Mouse (Mus musculus) limb, embryonic 11.5 days (tissue): ENCODE results near the gene S100a14. TPM values are rescaled to one million over a fixed set of nuclear protein-coding genes. Genes with fewer than 3 reads are reported as not detected.
A peak's percentile ranks its signal among the peaks of the same experiment; 100 is the strongest.

ENCODE experiments used
- ATAC-seq: fragments of 200-750 bp; cut with Nextera tagmentation; 2 replicates; pipeline ENCODE4 v1.8.0; 2017; ENCODE audit warnings: low read depth; ENCODE audit not compliant: insufficient number of reproducible peaks, low FRiP score, low TSS enrichment
- DNase-seq: peaks from one replicate; pipeline ENCODE4 v3.0.0-alpha.2; 2015; ENCODE audit warnings: low spot score
- H3K27ac ChIP-seq: fragments of 300-500 bp; sonication (generic); replicated peaks from 2 replicates; pipeline ENCODE4 v1.5.1; 2014; ENCODE audit warnings: low read depth, mild to moderate bottlenecking, low read length
- H3K27me3 ChIP-seq: fragments of 300-500 bp; sonication (generic); 2 replicates; pipeline ENCODE4 v1.6.1; 2014; ENCODE audit warnings: mild to moderate bottlenecking, low read length, mixed read lengths; ENCODE audit not compliant: control insufficient read depth, insufficient read depth
- H3K36me3 ChIP-seq: fragments of 300-500 bp; sonication (generic); 2 replicates; pipeline ENCODE4 v1.6.1; 2014; ENCODE audit warnings: mild to moderate bottlenecking, low read length, moderate library complexity, mixed read lengths; ENCODE audit not compliant: control insufficient read depth, insufficient read depth
- H3K4me1 ChIP-seq: fragments of 300-500 bp; sonication (generic); 2 replicates; pipeline ENCODE4 v1.6.1; 2014; ENCODE audit warnings: low read length, mixed read lengths; ENCODE audit not compliant: control insufficient read depth, insufficient read depth
- H3K4me2 ChIP-seq: fragments of 300-500 bp; sonication (generic); 2 replicates; pipeline ENCODE4 v1.6.1; 2014; ENCODE audit warnings: low read depth, mild to moderate bottlenecking, moderate library complexity; ENCODE audit not compliant: severe bottlenecking
- H3K4me3 ChIP-seq: fragments of 300-500 bp; sonication (generic); 2 replicates; pipeline ENCODE4 v1.5.1; 2014; ENCODE audit warnings: low read depth, low read length
- H3K9ac ChIP-seq: fragments of 300-500 bp; sonication (generic); 2 replicates; pipeline ENCODE4 v1.6.1; 2014; ENCODE audit warnings: mild to moderate bottlenecking, low read length
- H3K9me3 ChIP-seq: fragments of 300-500 bp; sonication (generic); 2 replicates; pipeline ENCODE4 v1.6.1; 2016; ENCODE audit warnings: low read length; ENCODE audit not compliant: control insufficient read depth
- WGBS: fragments of 180-500 bp; shearing (Covaris S2); extraction: QIAGEN DNeasy Blood & Tissue Kit; methylation state at CpG from one replicate; pipeline ENCODE4 v1.1.7; 2014; 5-methylcytosine and 5-hydroxymethylcytosine counted together
- polyA plus RNA-seq: library from polyadenylated mRNA; unstranded; fragments of >200 nt; fragmentation: Nextera tagmentation; extraction: Ambion mirVana; gene quantifications from 2 replicates; pipeline ENCODE4 v1.2.1, GENCODE M21; 2014

The S100a14 gene
- polyA plus RNA-seq, 1 experiment from 2014 or later: not detected

DNA sequence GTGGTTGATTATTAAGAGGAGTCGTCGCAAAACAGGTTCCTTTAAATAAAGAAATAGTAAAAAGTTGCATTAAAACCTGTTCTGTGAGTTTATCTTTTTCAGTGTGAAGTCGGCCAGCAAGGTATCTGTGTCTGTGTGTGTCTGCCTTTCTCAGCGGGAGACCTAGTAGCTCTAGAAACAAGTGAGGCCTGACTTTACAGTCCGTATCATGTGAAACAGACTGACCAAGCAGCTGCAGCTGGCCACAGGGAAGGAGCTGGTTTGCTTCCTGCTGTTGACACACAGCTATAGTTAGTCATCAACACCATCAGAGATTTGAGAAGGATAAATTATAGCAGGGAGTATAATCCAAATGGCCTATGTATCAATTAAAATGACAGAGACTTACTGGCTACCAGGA is 5.1 kb downstream of the S100a14 start:
- 73% methylated on average over 5 of the region's 5 CpGs for WGBS
- H3K4me3 ChIP-seq: no peak overlapping the region
- H3K9me3 ChIP-seq: no peaks in the 10 kb centered on the region
- H3K4me1 ChIP-seq: no peaks in the 10 kb centered on the region
- no peak overlapping the region for H3K9ac ChIP-seq
- H3K27me3 ChIP-seq: no peaks in the 10 kb centered on the region
- no peak overlapping the region for H3K4me2 ChIP-seq
- H3K36me3 ChIP-seq: no peaks in the 10 kb centered on the region
- DNase-seq (no peak), ATAC-seq (no peak)
- no peak overlapping the region for H3K27ac ChIP-seq

DNA sequence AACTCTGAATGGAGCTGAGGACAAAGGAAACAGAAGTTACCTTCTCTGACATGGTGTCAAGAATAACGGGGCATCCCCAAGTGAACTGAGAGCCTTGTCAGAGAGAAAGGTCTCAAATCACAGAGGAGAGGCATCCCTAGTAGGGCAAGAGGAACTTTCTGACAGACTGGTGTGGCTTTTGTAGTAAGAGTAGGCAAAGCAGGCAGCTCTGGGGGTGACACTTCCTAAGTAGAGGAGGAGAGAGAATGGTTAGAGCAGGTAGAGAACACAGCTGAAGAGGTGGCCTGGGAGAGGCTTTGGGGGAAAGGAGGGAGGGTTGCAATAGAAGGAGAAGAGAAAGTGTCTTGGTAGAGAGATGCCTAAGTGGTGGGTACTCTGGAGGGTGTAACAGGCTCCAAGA is 8.8 kb downstream of the S100a14 start:
- ATAC-seq (no peak), DNase-seq (no peak)
- no peaks in the 10 kb centered on the region for H3K36me3 ChIP-seq
- H3K4me3 ChIP-seq: no peak overlapping the region
- no peaks in the 10 kb centered on the region for H3K9me3 ChIP-seq
- H3K27ac ChIP-seq: no peak overlapping the region
- WGBS: 62% methylated on average over 1 of the region's 1 CpGs
- no peak overlapping the region for H3K9ac ChIP-seq
- H3K27me3 ChIP-seq: no peaks in the 10 kb centered on the region
- no peak overlapping the region for H3K4me2 ChIP-seq
- H3K4me1 ChIP-seq: no peaks in the 10 kb centered on the region

DNA sequence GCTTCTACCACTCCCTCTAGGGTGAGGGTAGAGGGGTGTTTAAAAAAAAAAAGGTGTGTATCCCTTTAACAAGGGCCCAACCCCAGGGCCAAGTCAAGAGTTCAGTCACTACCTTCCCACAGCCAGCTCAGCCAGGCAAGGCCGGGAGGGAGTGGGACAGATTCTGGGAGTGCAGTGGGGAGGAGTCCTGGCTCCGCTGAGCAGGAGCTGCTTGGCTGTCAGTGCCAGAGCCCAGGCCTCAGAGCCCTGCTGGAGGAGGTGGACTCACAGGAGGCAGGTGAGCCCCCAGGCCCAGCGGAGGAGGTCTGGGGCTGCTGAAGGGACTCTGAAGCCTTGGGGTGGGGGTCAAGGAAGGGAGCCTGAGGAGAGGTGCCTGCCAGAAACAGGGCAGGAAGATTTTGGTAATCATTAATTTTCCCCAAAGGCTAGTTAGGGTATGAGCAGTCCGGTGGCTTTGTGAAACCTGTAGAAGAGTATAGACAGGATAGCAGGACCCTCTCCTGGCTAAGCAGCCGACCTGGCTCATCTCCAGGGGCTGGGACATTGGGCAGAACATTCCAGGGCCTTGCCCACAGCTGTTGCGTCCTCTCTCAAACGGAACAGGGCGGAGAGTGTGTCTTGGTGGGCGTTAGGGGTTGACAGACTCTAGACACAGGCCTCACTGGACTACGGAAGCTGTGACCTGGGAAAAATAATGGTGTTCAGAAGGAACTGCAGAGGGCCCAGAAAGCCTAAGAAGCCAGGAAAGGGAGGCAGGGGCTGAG is 10.7 kb downstream of the S100a14 start, which contains the start of gene S100a16:
S100a16 (plus strand) TSS at position 114 of the 764 bp plus-strand sequence.
- DNase-seq (no peak), ATAC-seq (no peak)
- 36% methylated on average over 10 of the region's 10 CpGs for WGBS
- H3K4me2 ChIP-seq: no peak within 1 kb of the TSS
- no peak within 1 kb of the TSS for H3K4me3 ChIP-seq
- no peak within 1 kb of the TSS for H3K9ac ChIP-seq
- no peaks in the 10 kb centered on the region for H3K4me1 ChIP-seq
- H3K27me3 ChIP-seq: no peaks in the 10 kb centered on the region
- no peaks in the 10 kb centered on the region for H3K9me3 ChIP-seq
- no peaks in the 10 kb centered on the region for H3K36me3 ChIP-seq
- no peak within 1 kb of the TSS for H3K27ac ChIP-seq

DNA sequence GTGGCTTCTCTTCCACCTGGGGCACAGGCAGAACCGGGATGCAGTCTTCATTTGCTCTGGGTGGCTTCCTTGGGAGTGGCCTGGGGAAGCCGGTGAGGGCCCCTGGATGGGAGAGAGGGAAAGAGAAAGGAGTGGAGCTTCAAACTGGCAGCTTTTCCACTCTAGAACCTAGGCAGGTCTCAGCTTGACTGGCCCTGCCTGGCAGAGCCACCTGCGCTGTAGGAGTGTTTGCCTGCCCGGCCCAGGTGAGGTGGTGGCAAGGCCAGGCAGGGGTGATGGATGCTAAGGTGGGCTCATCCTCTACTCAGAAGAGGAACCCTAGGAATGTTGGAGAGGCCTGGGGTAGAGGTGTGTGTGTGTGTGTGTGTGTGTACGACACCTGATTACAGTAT is 11.2 kb downstream of the S100a14 start:
- Histone ChIP-seq H3K9me3 (no peaks in the 10 kb centered on the region), H3K36me3 (no peaks in the 10 kb centered on the region), H3K4me3 (no peak overlapping the region), H3K4me1 (no peaks in the 10 kb centered on the region), H3K9ac (no peak overlapping the region), H3K27me3 (no peaks in the 10 kb centered on the region), H3K4me2 (no peak overlapping the region), H3K27ac (no peak overlapping the region)
- ATAC-seq (no peak), DNase-seq (no peak)
- WGBS: 65% methylated on average over 5 of the region's 5 CpGs

DNA sequence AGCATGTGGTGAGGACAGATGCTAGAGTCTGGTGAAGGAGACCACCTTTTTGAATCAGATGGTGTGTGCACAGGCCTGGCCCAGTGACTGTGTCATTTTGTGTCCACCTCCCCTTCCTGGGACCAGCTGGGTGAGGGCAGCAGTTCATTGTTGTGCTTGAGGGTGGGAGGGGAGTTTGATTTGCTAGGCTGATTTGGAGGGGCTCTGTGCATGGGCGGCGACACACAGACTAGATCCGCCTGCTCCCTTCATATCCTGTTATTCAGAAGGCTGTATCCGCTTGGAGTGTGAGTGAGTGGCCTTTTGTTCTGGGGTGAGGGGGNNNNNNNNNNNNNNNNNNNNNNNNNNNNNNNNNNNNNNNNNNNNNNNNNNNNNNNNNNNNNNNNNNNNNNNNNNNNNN is 14.2 kb downstream of the S100a14 start:
- no peak overlapping the region for H3K27ac ChIP-seq
- DNase-seq (no peak), ATAC-seq (peak; percentile 5; the same call in 1 of the 2 replicates)
- H3K9me3 ChIP-seq: no peaks in the 10 kb centered on the region
- no peaks in the 10 kb centered on the region for H3K27me3 ChIP-seq
- H3K4me2 ChIP-seq: no peak overlapping the region
- H3K36me3 ChIP-seq: no peaks in the 10 kb centered on the region
- H3K4me3 ChIP-seq: no peak overlapping the region
- 78% methylated on average over 4 of the region's 4 CpGs for WGBS
- no peak overlapping the region for H3K9ac ChIP-seq
- no peaks in the 10 kb centered on the region for H3K4me1 ChIP-seq

DNA sequence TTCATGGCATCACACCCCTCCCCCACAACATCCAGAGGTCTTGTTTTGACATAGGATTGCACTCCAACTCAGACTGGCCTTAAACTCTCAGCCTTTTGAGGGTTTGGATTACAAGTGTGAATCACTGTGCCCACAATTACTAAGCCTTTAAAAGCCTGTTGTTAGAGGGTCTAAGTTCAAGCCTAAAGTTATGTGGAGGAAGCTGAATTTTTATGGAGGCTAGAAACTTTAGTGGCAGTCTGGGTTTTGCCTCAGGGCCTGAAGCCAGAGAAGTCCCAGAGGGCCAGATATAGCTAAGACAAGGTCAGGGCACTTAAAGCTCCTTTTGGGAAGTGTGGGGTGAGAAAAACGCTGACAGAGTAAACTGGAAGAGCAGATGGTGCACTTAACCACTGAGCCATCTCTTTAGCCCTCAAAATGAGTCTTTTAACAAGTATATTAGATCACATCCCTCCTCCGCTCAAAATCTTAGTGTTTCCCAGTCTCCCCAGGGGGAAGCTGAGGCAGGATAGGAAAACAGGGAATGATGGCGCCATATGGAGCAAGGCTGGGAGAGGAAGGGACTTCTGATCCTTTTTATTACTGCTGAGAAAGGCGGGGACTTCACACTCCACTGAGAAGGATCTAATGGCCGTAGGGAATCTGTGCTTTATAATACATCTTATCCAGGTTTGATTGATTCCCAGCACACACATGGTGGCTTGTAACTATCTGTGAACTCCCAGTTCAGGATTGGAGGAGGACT is 23.2 kb downstream of the S100a14 start:
- WGBS: 20% methylated on average over 5 of the region's 5 CpGs
- no peak overlapping the region for H3K27ac ChIP-seq
- H3K27me3 ChIP-seq: no peaks in the 10 kb centered on the region
- peaks cover 3% of the 10 kb centered on the region; the same call in 1 of the 2 replicates for H3K4me1 ChIP-seq
- H3K4me2 ChIP-seq: no peak overlapping the region
- no peaks in the 10 kb centered on the region for H3K36me3 ChIP-seq
- no peak overlapping the region for H3K9ac ChIP-seq
- peak; percentile 65; the same call in 1 of the 2 replicates for ATAC-seq
- no peak overlapping the region for H3K4me3 ChIP-seq
- H3K9me3 ChIP-seq: no peaks in the 10 kb centered on the region
- DNase-seq: no peak

DNA sequence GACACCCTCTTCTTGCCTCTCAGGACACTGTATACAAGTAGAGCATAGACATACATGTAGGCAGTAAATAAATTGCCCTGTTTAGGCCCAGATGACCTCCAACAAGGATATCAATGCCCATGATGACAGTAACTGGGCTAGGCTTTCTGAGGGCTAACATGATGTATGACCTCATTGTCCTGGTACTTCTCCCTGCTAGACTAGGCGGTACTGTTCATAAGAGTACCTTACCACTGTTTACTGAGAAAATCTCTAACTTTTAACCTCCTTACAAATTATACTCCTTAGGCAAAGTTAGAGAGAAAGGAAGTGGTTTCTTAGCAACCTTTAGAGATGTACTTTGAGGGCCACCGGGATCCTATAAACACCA is 23.8 kb downstream of the S100a14 start:
- Histone ChIP-seq H3K9me3 (no peaks in the 10 kb centered on the region), H3K4me3 (no peak overlapping the region), H3K4me2 (no peak overlapping the region), H3K27me3 (no peaks in the 10 kb centered on the region), H3K27ac (no peak overlapping the region), H3K36me3 (no peaks in the 10 kb centered on the region), H3K4me1 (peaks cover 3% of the 10 kb centered on the region; the same call in 1 of the 2 replicates), H3K9ac (no peak overlapping the region)
- WGBS: 91% methylated on average over 2 of the region's 2 CpGs
- ATAC-seq (no peak), DNase-seq (no peak)

DNA sequence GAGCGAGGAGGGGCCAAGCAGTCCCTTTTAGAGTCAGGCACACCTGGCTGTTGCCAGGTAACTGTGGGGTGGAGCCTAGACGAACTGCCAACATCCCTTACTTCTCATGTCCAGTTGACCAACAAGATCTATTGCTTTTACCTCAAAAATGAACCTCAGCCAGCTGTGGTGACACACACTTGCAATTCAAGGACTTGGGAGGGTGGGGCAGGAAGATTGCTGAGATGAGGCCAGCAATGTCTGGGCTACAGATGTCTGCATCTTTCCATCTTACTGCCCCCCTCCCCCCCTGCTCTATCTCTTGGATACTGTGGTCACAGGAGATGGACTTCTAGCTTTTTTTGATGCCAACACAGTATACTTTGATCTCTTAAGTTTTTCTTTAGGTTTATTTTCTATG is 25.6 kb downstream of the S100a14 start:
- Histone ChIP-seq H3K4me3 (no peak overlapping the region), H3K4me2 (no peak overlapping the region), H3K9ac (no peak overlapping the region), H3K4me1 (peaks cover 3% of the 10 kb centered on the region; the same call in 1 of the 2 replicates), H3K27me3 (no peaks in the 10 kb centered on the region), H3K27ac (no peak overlapping the region), H3K9me3 (no peaks in the 10 kb centered on the region), H3K36me3 (no peaks in the 10 kb centered on the region)
- ATAC-seq (no peak), DNase-seq (no peak)
- WGBS: 70% methylated on average over 2 of the region's 2 CpGs
